Mouse (Mus musculus): ENCODE data around the gene Pcyt2. TPM values are rescaled to one million over a fixed set of nuclear protein-coding genes. Genes with fewer than 3 reads are reported as not detected.
"Not testable (repeated sequence)": the region's sequence is repeated elsewhere in the genome, so short reads cannot be mapped to it uniquely, and the experiment has no call there.

Pcyt2 gene
- polyA plus RNA-seq, 1 experiment from 2014 or later, result 73.2 TPM

DNA sequence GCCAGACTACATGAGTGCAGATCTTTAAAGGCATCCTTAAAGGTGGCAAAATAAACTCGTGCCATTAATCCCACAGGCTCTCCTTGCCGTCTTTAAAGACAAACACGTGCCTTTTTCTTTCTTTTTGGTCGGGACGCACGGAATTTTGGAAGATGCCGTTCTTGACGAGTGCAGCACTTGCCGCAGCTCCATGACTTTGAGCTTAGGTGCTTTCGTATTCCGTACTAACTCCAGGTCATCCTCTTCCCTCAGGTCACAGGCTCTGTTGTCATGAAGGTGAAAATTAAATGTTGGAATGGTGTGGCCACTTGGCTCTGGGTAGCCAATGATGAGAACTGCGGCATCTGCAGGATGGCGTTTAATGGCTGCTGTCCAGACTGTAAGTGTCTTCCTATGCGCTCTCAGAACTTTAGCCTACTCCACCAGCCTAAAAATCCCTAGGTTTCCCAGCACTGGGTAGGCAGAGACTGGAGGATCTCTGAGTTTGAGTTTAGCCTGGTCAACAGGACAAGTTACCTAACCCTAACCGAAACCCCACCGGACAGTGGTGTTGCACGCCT, 18.7 kb downstream of the Pcyt2 start:
- Histone ChIP-seq H3K27ac (replicated peaks in 1 of 2; ENCODE audit: control insufficient read depth in 1 of 2, insufficient read depth in 1 of 2, low read depth in 2 of 2, low read length in 2 of 2) (peak overlapping the region; percentile 68 to 92), H3K4me1 (ENCODE audit: control insufficient read depth in 2 of 2, insufficient read depth in 2 of 2, low read length in 2 of 2) (peaks cover 11 to 16% of the 10 kb centered on the region in 2 experiments), H3K9ac (ENCODE audit: low read length) (peak overlapping the region; percentile 100), H3K4me2 (ENCODE audit: low read length) (peak overlapping the region; percentile 97), H3K4me3 (ENCODE audit: control insufficient read depth in 1 of 2, insufficient read depth in 1 of 2, low read depth in 1 of 2, low read length in 2 of 2) (peak overlapping the region; percentile 59 to 99), H3K27me3 (ENCODE audit: control insufficient read depth, insufficient read depth, low read length) (no peaks in the 10 kb centered on the region), H3K9me3 (ENCODE audit: control insufficient read depth, low read length) (no peaks in the 10 kb centered on the region), H3K36me3 (ENCODE audit: control insufficient read depth, insufficient read depth, low read length) (peaks cover 77% of the 10 kb centered on the region)
- ATAC-seq (ENCODE audit: insufficient number of reproducible peaks, insufficient read depth, low FRiP score, low read depth), result no peak
- 48% methylated on average over 17 of the region's 17 CpGs for WGBS

DNA sequence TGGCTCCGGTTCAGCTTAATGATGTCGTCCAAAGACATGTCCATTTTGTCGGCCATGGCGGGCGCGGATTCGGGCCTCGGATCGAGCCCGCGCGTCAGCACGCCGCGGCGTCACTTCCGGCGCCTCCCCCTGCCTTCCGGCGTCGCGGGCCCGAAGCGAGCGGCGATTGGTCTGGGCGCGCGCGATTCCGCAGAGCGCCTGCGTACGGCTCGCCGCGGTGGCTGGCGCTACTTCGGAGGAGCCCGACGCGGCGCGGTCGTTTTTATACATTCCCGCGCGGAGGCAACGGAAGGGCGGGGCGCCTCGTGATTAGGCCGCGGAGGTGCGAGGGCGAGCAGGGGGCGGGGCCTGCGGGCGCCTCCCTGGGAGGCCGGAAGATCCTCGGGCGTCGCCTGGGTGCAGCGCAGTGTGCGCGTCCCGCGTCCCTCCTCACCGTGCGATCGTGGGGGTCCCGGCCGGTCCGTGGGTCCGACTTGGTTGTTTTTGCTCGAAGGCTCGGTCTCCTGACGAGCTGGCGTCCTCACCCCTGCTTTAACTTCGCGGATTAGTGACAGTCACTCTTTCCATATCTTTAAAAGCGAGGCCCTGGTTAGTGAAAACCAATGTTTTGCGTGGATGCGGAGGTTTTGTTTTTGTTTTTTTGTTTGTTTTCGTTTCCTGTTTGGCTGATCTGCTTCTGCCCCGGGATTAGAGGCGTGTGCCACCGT, 19.3 kb downstream of the Pcyt2 start, which contains the start of the genes Alyref and Anapc11:
Gene Alyref, minus strand, starts transcription at position 83 of the 707 bp plus-strand sequence.
Gene Anapc11, plus strand, starts transcription at position 139 of the 707 bp plus-strand sequence.
- peak; percentile 96 for ATAC-seq (ENCODE audit: insufficient number of reproducible peaks, insufficient read depth, low FRiP score, low read depth)
- Histone ChIP-seq H3K4me2 (ENCODE audit: low read length) (peak within 1 kb of the TSS; percentile 97), H3K9ac (ENCODE audit: low read length) (peak within 1 kb of the TSS; percentile 100), H3K9me3 (ENCODE audit: control insufficient read depth, low read length) (no peaks in the 10 kb centered on the region), H3K27me3 (ENCODE audit: control insufficient read depth, insufficient read depth, low read length) (no peaks in the 10 kb centered on the region), H3K36me3 (ENCODE audit: control insufficient read depth, insufficient read depth, low read length) (peaks cover 77% of the 10 kb centered on the region), H3K27ac (replicated peaks in 1 of 2; ENCODE audit: control insufficient read depth in 1 of 2, insufficient read depth in 1 of 2, low read depth in 2 of 2, low read length in 2 of 2) (peak within 1 kb of the TSS; percentile 68 to 92), H3K4me3 (ENCODE audit: control insufficient read depth in 1 of 2, insufficient read depth in 1 of 2, low read depth in 1 of 2, low read length in 2 of 2) (peak within 1 kb of the TSS; percentile 59 to 99), H3K4me1 (ENCODE audit: control insufficient read depth in 2 of 2, insufficient read depth in 2 of 2, low read length in 2 of 2) (peaks cover 11 to 16% of the 10 kb centered on the region in 2 experiments)
- WGBS, result under 1% methylated on average over 86 of the region's 88 CpGs

- Histone ChIP-seq H3K27me3 (ENCODE audit: control insufficient read depth, insufficient read depth, low read length) (no peaks in the 10 kb centered on the region), H3K4me3 (ENCODE audit: control insufficient read depth in 1 of 2, insufficient read depth in 1 of 2, low read depth in 1 of 2, low read length in 2 of 2) (peak overlapping the region; percentile 59 to 99), H3K4me2 (ENCODE audit: low read length) (peak overlapping the region; percentile 97), H3K36me3 (ENCODE audit: control insufficient read depth, insufficient read depth, low read length) (peaks cover 77% of the 10 kb centered on the region), H3K27ac (replicated peaks in 1 of 2; ENCODE audit: control insufficient read depth in 1 of 2, insufficient read depth in 1 of 2, low read depth in 2 of 2, low read length in 2 of 2) (peak overlapping the region; percentile 32 to 92; a peak in 3 of 4 replicates), H3K4me1 (ENCODE audit: control insufficient read depth in 2 of 2, insufficient read depth in 2 of 2, low read length in 2 of 2) (peaks cover 11 to 16% of the 10 kb centered on the region in 2 experiments), H3K9ac (ENCODE audit: low read length) (peak overlapping the region; percentile 100), H3K9me3 (ENCODE audit: control insufficient read depth, low read length) (no peaks in the 10 kb centered on the region)
- 4% methylated on average over 94 of the region's 99 CpGs for WGBS
- peak; percentile 37 for ATAC-seq (ENCODE audit: insufficient number of reproducible peaks, insufficient read depth, low FRiP score, low read depth)
Measured at GRCm38 (mm10) chr11:120597240-120598235, 20.2 kb downstream of the Pcyt2 start.

- Histone ChIP-seq H3K9me3 (ENCODE audit: control insufficient read depth, low read length) (0 out of 2 replicates have a peak, but pooled peaks cover 3% of the 10 kb centered on the region), H3K9ac (ENCODE audit: low read length) (no peak overlapping the region), H3K4me2 (ENCODE audit: low read length) (no peak overlapping the region), H3K4me3 (ENCODE audit: control insufficient read depth in 1 of 2, insufficient read depth in 1 of 2, low read depth in 1 of 2, low read length in 2 of 2) (no peak overlapping the region), H3K27ac (replicated peaks in 1 of 2; ENCODE audit: control insufficient read depth in 1 of 2, insufficient read depth in 1 of 2, low read depth in 2 of 2, low read length in 2 of 2) (no peak overlapping the region), H3K36me3 (ENCODE audit: control insufficient read depth, insufficient read depth, low read length) (peaks cover 94% of the 10 kb centered on the region), H3K27me3 (ENCODE audit: control insufficient read depth, insufficient read depth, low read length) (no peaks in the 10 kb centered on the region), H3K4me1 (ENCODE audit: control insufficient read depth in 2 of 2, insufficient read depth in 2 of 2, low read length in 2 of 2) (no peaks in the 10 kb centered on the region)
- 75% methylated on average over 6 of the region's 6 CpGs for WGBS
- ATAC-seq (ENCODE audit: insufficient number of reproducible peaks, insufficient read depth, low FRiP score, low read depth), result no peak
Measured at GRCm38 (mm10) chr11:120588531-120588930, 29.2 kb downstream of the Pcyt2 start.

DNA sequence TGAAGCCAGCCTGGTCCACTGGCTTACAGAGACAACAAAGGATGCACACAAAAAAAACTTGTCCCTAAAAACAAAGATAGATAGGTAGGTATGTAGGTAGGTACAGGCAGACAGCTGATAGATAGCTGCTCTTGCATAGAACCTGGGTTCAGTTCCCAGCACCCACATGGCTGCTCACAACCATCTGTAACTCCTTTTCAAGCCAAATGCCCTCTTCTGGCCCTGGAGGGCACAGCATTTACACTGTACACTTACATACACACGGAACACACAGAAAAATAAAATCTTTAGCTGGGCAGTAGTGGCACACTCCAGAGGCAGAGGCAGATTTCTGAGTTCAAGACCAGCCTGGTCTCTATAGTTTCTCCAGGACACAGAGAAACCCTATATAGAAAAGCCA, 33.8 kb downstream of the Pcyt2 start:
- no peak overlapping the region for H3K4me2 ChIP-seq (ENCODE audit: low read length)
- no peak overlapping the region for H3K4me3 ChIP-seq (ENCODE audit: control insufficient read depth in 1 of 2, insufficient read depth in 1 of 2, low read depth in 1 of 2, low read length in 2 of 2)
- H3K36me3 ChIP-seq (ENCODE audit: control insufficient read depth, insufficient read depth, low read length), result peaks cover 62% of the 10 kb centered on the region
- H3K9ac ChIP-seq (ENCODE audit: low read length), result no peak overlapping the region
- no peak overlapping the region for H3K27ac ChIP-seq (replicated peaks in 1 of 2; ENCODE audit: control insufficient read depth in 1 of 2, insufficient read depth in 1 of 2, low read depth in 2 of 2, low read length in 2 of 2)
- H3K27me3 ChIP-seq (ENCODE audit: control insufficient read depth, insufficient read depth, low read length), result no peaks in the 10 kb centered on the region
- H3K4me1 ChIP-seq (ENCODE audit: control insufficient read depth in 2 of 2, insufficient read depth in 2 of 2, low read length in 2 of 2), result peaks cover 21 to 23% of the 10 kb centered on the region in 2 experiments
- WGBS, result 100% methylated on average over 1 of the region's 1 CpGs
- no peak for ATAC-seq (ENCODE audit: insufficient number of reproducible peaks, insufficient read depth, low FRiP score, low read depth)
- 0 out of 2 replicates have a peak, but pooled peaks cover 3% of the 10 kb centered on the region for H3K9me3 ChIP-seq (ENCODE audit: control insufficient read depth, low read length)

- not testable (repeated sequence) for H3K4me3 ChIP-seq (ENCODE audit: control insufficient read depth in 1 of 2, insufficient read depth in 1 of 2, low read depth in 1 of 2, low read length in 2 of 2); H3K9ac ChIP-seq (ENCODE audit: low read length); H3K27ac ChIP-seq (replicated peaks in 1 of 2; ENCODE audit: control insufficient read depth in 1 of 2, insufficient read depth in 1 of 2, low read depth in 2 of 2, low read length in 2 of 2); H3K4me2 ChIP-seq (ENCODE audit: low read length); ATAC-seq (ENCODE audit: insufficient number of reproducible peaks, insufficient read depth, low FRiP score, low read depth); H3K27me3 ChIP-seq (ENCODE audit: control insufficient read depth, insufficient read depth, low read length); H3K9me3 ChIP-seq (ENCODE audit: control insufficient read depth, low read length)
- 88% methylated on average over 2 of the region's 2 CpGs for WGBS
- Histone ChIP-seq H3K36me3 (ENCODE audit: control insufficient read depth, insufficient read depth, low read length) (peaks cover 62% of the 10 kb centered on the region), H3K4me1 (ENCODE audit: control insufficient read depth in 2 of 2, insufficient read depth in 2 of 2, low read length in 2 of 2) (peaks cover 21 to 23% of the 10 kb centered on the region in 2 experiments)
Measured at GRCm38 (mm10) chr11:120582982-120583293, 34.8 kb downstream of the Pcyt2 start.

Data from heart, embryonic 14.5 days (tissue).